Mouse (Mus musculus) spleen, adult 2 months (tissue): ENCODE results near the gene Prrc2a. TPM values are rescaled to one million over a fixed set of nuclear protein-coding genes. Genes with fewer than 3 reads are reported as not detected.

Source experiments
- DNase-seq, 2 experiments: peaks; one replicate each; pipeline versions ENCODE4 v3.0.0 to v3.0.0-alpha.2; 2012 to 2021; ENCODE audit warnings: low spot score in 2 of 2, low read depth in 1 of 2
- H3K27ac ChIP-seq: fragments of 200-500 bp; 2 replicates; pipeline ENCODE4 v1.5.1; 2012; ENCODE audit warnings: low read length, inconsistent platforms; ENCODE audit not compliant: insufficient read depth
- H3K27me3 ChIP-seq: fragments of 200-500 bp; 2 replicates; pipeline ENCODE4 v1.6.1; 2012; ENCODE audit warnings: mild to moderate bottlenecking, moderate library complexity, low read length, inconsistent platforms; ENCODE audit not compliant: control insufficient read depth, insufficient read depth
- H3K36me3 ChIP-seq: fragments of 200-500 bp; 2 replicates; pipeline ENCODE4 v1.6.1; 2012; ENCODE audit warnings: mild to moderate bottlenecking, low read length, inconsistent platforms; ENCODE audit not compliant: control insufficient read depth, insufficient read depth
- H3K4me1 ChIP-seq: fragments of 200-500 bp; 2 replicates; pipeline ENCODE4 v1.6.1; 2011; ENCODE audit warnings: inconsistent platforms; ENCODE audit not compliant: control insufficient read depth, insufficient read depth, insufficient read length
- H3K4me3 ChIP-seq: fragments of 200-500 bp; 2 replicates; pipeline ENCODE4 v1.5.1; 2011; ENCODE audit warnings: mild to moderate bottlenecking, inconsistent platforms; ENCODE audit not compliant: insufficient read depth, insufficient read length; ENCODE audit errors: extremely low read depth
- CTCF ChIP-seq: fragments of 200-500 bp; IDR thresholded peaks from 2 replicates; pipeline ENCODE4 v1.5.1; 2011; ENCODE audit warnings: mild to moderate bottlenecking, inconsistent platforms; ENCODE audit not compliant: insufficient read depth, insufficient read length, insufficient replicate concordance; ENCODE audit errors: extremely low read depth
- POLR2A ChIP-seq: fragments of 200-500 bp; IDR thresholded peaks from 2 replicates; pipeline ENCODE4 v1.6.1; 2011; ENCODE audit warnings: low read depth, low read length, inconsistent platforms
- WGBS: fragments of 180-500 bp; shearing (Covaris S2); methylation state at CpG from one replicate; pipeline ENCODE4 v1.1.7; 2018; 5-methylcytosine and 5-hydroxymethylcytosine counted together
- polyA plus RNA-seq: library from polyadenylated mRNA; depleted of rRNA; stranded (reverse); fragments of >200 nt; gene quantifications from 2 replicates; pipeline ENCODE4 v1.2.3, GENCODE M21; 2012; rRNA removed

The Prrc2a gene
- 362 and 462 TPM in 2 replicates for polyA plus RNA-seq

DNA sequence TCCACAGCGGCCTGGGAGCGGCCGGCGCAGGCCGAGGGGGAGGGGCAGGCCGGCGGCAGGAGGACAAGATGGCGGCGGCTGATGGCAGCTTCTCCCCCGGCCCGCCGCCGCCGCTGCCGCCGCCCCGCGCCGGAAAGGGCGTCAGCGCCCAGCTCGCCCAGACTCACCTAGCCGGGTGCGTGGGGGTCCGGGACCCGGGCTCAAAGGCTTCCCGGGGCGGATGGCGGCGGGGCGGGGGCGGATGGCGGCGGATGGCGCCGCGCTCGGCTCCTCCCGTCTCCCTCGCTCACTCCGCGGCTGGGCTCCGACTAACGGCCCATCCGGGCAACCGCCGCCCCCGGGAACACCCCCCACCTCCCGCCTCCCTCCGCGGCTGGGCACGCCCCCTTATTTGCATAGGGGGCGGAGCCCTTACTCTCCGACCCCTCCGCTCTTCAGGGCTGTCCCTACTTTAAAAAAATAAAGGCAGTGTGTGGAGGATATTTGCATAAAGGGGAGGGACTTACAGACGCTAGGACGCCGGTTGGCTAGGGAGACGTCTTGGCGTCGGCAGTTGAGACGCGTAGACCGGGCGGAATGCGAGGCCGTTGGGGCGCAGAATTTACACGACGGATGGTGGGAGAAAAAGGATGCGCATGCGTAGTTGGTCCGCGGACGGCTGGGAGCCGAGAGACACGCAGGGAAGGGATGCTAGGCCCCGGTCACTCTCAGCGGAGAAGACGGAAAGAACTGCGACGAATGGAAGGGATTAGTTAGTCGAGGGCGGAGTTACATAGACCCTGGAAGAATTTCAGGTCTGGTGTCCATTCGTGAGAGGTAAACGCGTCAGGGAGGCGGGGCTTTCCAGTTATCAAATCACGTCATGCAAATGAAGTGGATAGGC lies at the start of gene Prrc2a:
Gene Prrc2a (minus strand): TSS at position 330 of the 883 bp plus-strand sequence.
- H3K4me1 ChIP-seq, result peaks cover 9% of the 10 kb centered on the region; the same call in 1 of the 2 replicates
- peak; percentile 95 to 99 for DNase-seq
- no peaks in the 10 kb centered on the region for H3K27me3 ChIP-seq
- peaks cover 22% of the 10 kb centered on the region for H3K36me3 ChIP-seq
- peak within 1 kb of the TSS; percentile 100 for H3K27ac ChIP-seq
- under 1% methylated on average over 72 of the region's 89 CpGs for WGBS
- no peak for TF ChIP-seq CTCF
- TF ChIP-seq POLR2A, result peak; percentile 78
- H3K4me3 ChIP-seq, result peak within 1 kb of the TSS; percentile 90

DNA sequence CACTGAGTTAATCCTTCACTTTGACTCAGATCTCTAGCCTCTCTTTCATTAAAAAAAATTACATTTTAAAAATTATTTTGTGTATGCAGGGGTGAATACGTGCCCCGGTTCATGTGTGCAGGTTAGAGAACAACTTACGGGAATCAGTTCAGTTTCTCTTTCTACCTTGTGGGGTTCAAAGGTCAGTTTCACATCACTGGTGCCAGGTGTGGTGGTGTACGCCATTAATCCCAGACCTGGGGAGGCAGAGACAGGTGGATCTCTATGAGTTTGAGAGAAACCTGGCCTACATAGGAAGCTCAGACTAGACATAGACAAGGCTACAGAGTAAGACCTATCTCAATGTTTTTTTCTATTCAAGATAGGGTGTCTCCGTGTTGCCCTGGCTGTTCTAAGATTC lies 48.4 kb upstream of the Prrc2a start:
- DNase-seq, result no peak
- Histone ChIP-seq H3K27ac (no peak overlapping the region), H3K27me3 (no peaks in the 10 kb centered on the region), H3K36me3 (no peaks in the 10 kb centered on the region), H3K4me3 (no peak overlapping the region), H3K4me1 (peaks cover 55% of the 10 kb centered on the region)
- WGBS, result 68% methylated on average over 5 of the region's 5 CpGs
- no peak for TF ChIP-seq CTCF

DNA sequence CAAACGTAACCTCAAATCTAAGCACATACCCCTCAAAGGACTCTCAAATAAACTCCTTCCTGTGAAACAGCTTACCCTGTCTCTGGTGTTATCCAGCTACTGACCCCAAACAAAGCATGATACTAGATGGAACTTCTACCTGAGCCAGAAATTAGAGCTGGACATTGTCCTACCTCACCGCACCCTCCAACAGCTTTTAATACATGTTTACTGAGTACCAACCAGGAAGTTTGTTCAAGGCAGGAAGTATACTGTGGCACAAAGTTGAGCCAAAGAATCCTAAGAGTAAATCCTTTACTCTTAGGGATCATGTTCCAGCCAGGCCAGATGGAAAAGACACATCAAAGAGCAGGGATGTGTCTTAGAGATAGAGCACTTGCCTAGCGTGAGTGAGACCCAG lies 45.9 kb upstream of the Prrc2a start:
- no peak overlapping the region for H3K4me3 ChIP-seq
- H3K4me1 ChIP-seq, result peaks cover 44% of the 10 kb centered on the region
- 56% methylated on average over 3 of the region's 3 CpGs for WGBS
- H3K36me3 ChIP-seq, result no peaks in the 10 kb centered on the region
- no peaks in the 10 kb centered on the region for H3K27me3 ChIP-seq
- peak overlapping the region; percentile 84 for H3K27ac ChIP-seq
- DNase-seq, result no peak
- TF ChIP-seq CTCF (no peak), POLR2A (no peak)

DNA sequence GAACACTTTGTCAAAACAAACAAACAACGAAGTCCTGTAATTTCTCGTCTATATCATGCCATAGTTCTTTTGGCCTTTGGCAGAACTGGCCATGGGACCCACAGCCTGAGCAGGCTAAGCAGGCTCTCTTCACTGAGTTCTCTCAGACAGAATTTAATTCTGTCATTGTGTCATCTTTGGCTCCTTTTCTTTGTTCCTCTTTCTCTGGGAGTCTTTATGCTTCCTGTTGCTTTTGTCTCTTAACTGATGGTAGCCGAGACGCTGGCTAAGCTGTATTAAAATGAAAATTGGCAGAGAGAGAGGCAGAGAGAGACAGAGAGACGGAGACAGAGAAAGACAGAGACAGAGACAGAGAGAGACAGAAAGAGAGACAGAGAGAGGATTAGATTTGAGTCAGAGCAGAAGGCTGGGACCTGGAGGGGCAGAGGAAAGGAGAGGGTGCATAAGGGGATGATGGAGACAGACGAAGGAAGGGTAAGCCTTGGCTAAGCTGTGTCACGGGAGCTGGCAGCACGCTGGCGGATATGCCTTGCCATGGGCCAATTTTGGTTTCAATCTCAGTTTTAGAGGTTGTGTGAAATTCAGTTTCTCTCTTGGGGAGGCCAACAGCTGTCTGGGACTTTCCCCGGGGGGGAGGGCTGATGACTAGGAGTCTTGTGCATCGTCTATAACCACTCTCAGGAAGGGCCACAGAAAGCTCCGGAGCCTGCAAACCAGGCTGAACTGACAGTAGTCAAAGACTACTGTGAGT lies 45.3 kb upstream of the Prrc2a start:
- peak; percentile 73 to 84 for DNase-seq
- TF ChIP-seq CTCF (no peak), POLR2A (no peak)
- peaks cover 38% of the 10 kb centered on the region for H3K4me1 ChIP-seq
- H3K4me3 ChIP-seq, result peak overlapping the region; percentile 5; the same call in 1 of the 2 replicates
- WGBS, result 10% methylated on average over 12 of the region's 12 CpGs
- no peaks in the 10 kb centered on the region for H3K27me3 ChIP-seq
- H3K36me3 ChIP-seq, result no peaks in the 10 kb centered on the region
- H3K27ac ChIP-seq, result peak overlapping the region; percentile 84

DNA sequence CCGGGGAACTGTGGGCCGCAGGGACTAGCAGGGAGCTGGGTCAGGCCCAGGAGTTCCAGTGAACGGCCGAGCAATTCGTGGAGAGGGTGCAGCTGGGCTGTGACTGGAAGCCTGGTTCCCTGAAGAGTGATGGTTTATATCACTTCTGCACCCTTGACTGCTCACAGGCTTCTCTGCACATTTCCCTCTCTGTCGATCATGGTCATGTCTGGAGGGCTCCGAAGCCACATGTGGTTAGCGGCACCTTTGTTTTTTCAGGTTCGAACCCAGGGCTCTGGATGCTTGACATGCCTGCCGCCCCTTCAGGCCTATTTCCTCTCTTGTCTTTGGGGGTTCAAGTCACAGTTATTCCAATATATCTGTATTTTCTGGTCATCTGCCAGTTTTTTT lies 40.7 kb upstream of the Prrc2a start:
- Histone ChIP-seq H3K27me3 (no peaks in the 10 kb centered on the region), H3K4me1 (peaks cover 30% of the 10 kb centered on the region), H3K36me3 (no peaks in the 10 kb centered on the region), H3K4me3 (peak overlapping the region; percentile 62; the same call in 1 of the 2 replicates), H3K27ac (peak overlapping the region; percentile 90)
- WGBS, result 26% methylated on average over 10 of the region's 10 CpGs
- peak in 1 of 2 experiments; percentile 44 for DNase-seq
- TF ChIP-seq POLR2A, result no peak
- TF ChIP-seq CTCF, result no peak

DNA sequence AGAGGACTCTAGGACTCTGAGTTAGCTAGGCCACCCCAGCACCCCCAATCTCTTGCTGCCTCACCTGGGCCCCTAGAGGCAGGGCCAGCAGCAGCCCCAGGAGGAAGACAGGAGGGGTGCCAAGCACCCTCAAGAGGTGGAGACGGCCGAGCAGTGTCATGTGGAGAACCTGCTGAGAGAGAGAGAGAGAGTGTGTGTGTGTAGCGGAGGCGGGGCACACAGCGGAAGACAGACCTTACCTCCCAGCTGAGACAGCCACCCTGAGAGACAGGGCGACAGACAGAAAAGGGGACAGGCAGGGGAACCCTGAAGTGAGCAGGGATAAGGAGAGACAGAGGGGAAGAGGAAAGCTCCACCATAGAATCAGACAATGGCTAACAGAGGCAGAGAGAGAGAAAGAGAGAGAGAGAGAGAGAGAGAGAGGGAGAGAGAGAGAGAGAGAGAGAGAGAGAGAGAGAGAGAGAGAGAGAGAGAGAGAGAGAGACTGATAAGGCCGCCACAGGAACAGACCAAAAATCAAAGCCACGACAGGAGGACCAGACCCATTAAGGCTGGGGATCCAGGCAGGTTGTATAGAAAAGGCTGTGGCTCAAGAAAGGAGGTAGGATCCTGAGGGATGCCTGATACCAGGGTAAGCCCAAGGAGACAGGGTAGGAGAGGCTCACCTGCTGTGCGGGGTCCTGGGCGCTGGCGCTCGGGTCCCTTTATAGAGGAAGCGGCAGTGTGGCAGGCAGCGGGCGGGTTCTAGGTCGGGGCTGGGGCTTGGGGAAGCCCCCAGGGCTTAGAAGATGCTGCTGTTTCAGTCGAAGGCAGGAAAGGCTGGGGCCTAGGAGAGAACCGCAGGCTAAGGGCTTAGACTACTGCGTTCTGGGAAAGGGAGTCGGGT lies 40.0 kb upstream of the Prrc2a start, which contains the start of gene Lta:
Gene Lta (minus strand): TSS at position 858 of the 886 bp plus-strand sequence.
- peaks cover 32% of the 10 kb centered on the region for H3K4me1 ChIP-seq
- peak within 1 kb of the TSS; percentile 90 for H3K27ac ChIP-seq
- 20% methylated on average over 20 of the region's 20 CpGs for WGBS
- H3K4me3 ChIP-seq, result peak within 1 kb of the TSS; percentile 62
- peak in 1 of 2 experiments; percentile 78 for DNase-seq
- TF ChIP-seq POLR2A (peak; percentile 81), CTCF (0 out of 2 replicates have a peak, but pooled peaks have one; percentile 4)
- H3K36me3 ChIP-seq, result peaks cover 2% of the 10 kb centered on the region; the same call in 1 of the 2 replicates
- no peaks in the 10 kb centered on the region for H3K27me3 ChIP-seq
